Mouse (Mus musculus): Measurements from ENCODE around the gene Macrod2. TPM values are rescaled to one million over a fixed set of nuclear protein-coding genes. Genes with fewer than 3 reads are reported as not detected.

Gene Macrod2
- polyA plus RNA-seq, 1 experiment from 2014 or later, result 42.1 TPM

- no peaks in the 10 kb centered on the region for H3K9me3 ChIP-seq (ENCODE audit: control insufficient read depth, low read length)
- no peak for ATAC-seq (ENCODE audit: insufficient number of reproducible peaks, low FRiP score, low TSS enrichment, low read depth)
- peaks cover 7% of the 10 kb centered on the region for H3K4me1 ChIP-seq (ENCODE audit: control insufficient read depth, insufficient read depth, low read length)
- H3K27ac ChIP-seq (replicated peaks; ENCODE audit: low read depth, low read length), result no peak overlapping the region
- no peaks in the 10 kb centered on the region for H3K27me3 ChIP-seq (ENCODE audit: control insufficient read depth, insufficient read depth, low read length)
- no peak overlapping the region for H3K9ac ChIP-seq (ENCODE audit: low read length)
- WGBS, result 33% methylated on average over 8 of the region's 8 CpGs
- no peak overlapping the region for H3K4me2 ChIP-seq (ENCODE audit: low read depth, severe bottlenecking)
- peak; percentile 21 for DNase-seq (ENCODE audit: low spot score)
- H3K4me3 ChIP-seq (ENCODE audit: low read depth, low read length), result no peak overlapping the region
- no peaks in the 10 kb centered on the region for H3K36me3 ChIP-seq (ENCODE audit: control insufficient read depth, insufficient read depth, low read length)
Observed at GRCm38 (mm10) chr2:141825606-141826495, 1430.7 kb downstream of the Macrod2 start.

DNA sequence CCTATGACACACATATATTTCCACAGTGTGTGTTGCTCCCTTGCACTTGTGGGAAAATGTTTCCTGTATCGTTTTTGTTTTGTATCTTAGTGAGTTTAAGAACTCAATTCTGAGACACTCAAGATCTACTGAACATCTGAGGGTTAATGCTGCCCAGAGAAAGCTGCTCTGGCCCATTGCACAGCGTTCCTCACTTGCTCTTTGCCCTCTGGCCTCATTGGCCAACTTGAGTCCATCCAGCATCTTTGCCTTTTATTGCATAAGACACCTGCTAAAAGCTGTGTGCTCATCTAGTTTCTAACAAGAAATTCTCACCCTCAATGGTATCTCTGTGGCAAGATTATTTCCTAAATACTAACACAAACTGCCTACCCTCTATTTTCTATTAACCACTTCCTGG is 1435.4 kb downstream of the Macrod2 start:
- H3K9ac ChIP-seq (ENCODE audit: low read length), result no peak overlapping the region
- no peaks in the 10 kb centered on the region for H3K36me3 ChIP-seq (ENCODE audit: control insufficient read depth, insufficient read depth, low read length)
- ATAC-seq (ENCODE audit: insufficient number of reproducible peaks, low FRiP score, low TSS enrichment, low read depth), result no peak
- no peaks in the 10 kb centered on the region for H3K27me3 ChIP-seq (ENCODE audit: control insufficient read depth, insufficient read depth, low read length)
- no peaks in the 10 kb centered on the region for H3K9me3 ChIP-seq (ENCODE audit: control insufficient read depth, low read length)
- 79% methylated on average over 2 of the region's 2 CpGs for WGBS
- H3K4me3 ChIP-seq (ENCODE audit: low read depth, low read length), result no peak overlapping the region
- no peak overlapping the region for H3K27ac ChIP-seq (replicated peaks; ENCODE audit: low read depth, low read length)
- DNase-seq (ENCODE audit: low spot score), result no peak
- H3K4me2 ChIP-seq (ENCODE audit: low read depth, severe bottlenecking), result no peak overlapping the region
- H3K4me1 ChIP-seq (ENCODE audit: control insufficient read depth, insufficient read depth, low read length), result peaks cover 7% of the 10 kb centered on the region

DNA sequence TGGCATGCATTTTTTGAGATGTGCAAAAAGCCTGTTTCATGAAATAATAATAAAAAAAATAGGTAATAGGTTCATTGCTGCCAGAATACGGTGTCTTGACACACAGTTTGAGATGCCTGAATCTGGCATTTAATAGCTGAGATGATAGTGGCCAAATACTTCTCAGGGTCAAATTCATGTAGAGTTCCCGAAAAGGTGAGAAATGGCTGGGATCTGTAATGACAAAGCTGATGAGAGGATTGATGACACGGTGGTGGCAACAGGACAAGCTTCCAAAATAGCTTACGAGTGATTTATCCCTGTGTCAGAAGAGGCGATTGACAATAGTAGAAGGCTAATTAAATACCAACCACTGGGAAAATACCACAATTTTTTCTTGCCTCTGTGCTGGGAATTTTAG is 1436.4 kb downstream of the Macrod2 start:
- Histone ChIP-seq H3K4me1 (ENCODE audit: control insufficient read depth, insufficient read depth, low read length) (no peaks in the 10 kb centered on the region), H3K36me3 (ENCODE audit: control insufficient read depth, insufficient read depth, low read length) (no peaks in the 10 kb centered on the region), H3K4me2 (ENCODE audit: low read depth, severe bottlenecking) (no peak overlapping the region), H3K9me3 (ENCODE audit: control insufficient read depth, low read length) (no peaks in the 10 kb centered on the region), H3K27me3 (ENCODE audit: control insufficient read depth, insufficient read depth, low read length) (no peaks in the 10 kb centered on the region), H3K4me3 (ENCODE audit: low read depth, low read length) (no peak overlapping the region), H3K27ac (replicated peaks; ENCODE audit: low read depth, low read length) (no peak overlapping the region), H3K9ac (ENCODE audit: low read length) (no peak overlapping the region)
- no peak for ATAC-seq (ENCODE audit: insufficient number of reproducible peaks, low FRiP score, low TSS enrichment, low read depth)
- WGBS, result 84% methylated on average over 5 of the region's 5 CpGs
- no peak for DNase-seq (ENCODE audit: low spot score)

DNA sequence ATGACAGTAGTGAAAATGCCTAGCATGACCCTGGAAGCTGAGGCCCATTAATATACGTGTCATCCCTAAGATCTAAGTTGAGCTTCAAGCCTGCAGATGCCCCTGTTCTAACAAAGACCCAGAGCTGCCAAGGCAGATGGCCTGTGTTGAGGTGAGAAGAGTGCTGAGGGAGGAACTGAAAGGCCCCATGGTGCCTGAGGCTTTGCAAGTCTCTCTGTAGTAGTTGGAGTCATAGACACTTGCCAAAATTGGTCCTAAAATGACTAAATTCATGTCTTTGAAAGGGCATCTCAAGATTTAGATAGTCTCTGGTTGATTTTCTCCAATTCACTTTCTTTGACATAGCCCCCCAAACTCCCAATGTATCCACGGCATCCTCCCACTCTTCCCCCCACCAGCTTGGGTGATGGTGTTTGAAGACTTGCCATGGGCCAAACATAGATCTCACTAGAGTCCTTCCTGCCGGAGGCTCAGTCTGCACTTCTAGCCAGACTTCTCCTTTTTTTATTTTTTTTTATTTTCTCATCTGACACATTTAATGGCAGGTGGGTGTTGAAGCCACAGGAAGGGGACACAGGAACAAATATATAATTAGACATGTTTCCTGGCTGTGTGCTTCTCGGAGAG is 1439.2 kb downstream of the Macrod2 start:
- Histone ChIP-seq H3K4me3 (ENCODE audit: low read depth, low read length) (no peak overlapping the region), H3K36me3 (ENCODE audit: control insufficient read depth, insufficient read depth, low read length) (no peaks in the 10 kb centered on the region), H3K4me2 (ENCODE audit: low read depth, severe bottlenecking) (no peak overlapping the region), H3K9ac (ENCODE audit: low read length) (no peak overlapping the region), H3K27me3 (ENCODE audit: control insufficient read depth, insufficient read depth, low read length) (no peaks in the 10 kb centered on the region), H3K27ac (replicated peaks; ENCODE audit: low read depth, low read length) (no peak overlapping the region), H3K9me3 (ENCODE audit: control insufficient read depth, low read length) (no peaks in the 10 kb centered on the region), H3K4me1 (ENCODE audit: control insufficient read depth, insufficient read depth, low read length) (no peaks in the 10 kb centered on the region)
- ATAC-seq (ENCODE audit: insufficient number of reproducible peaks, low FRiP score, low TSS enrichment, low read depth) (no peak), DNase-seq (ENCODE audit: low spot score) (no peak)
- WGBS, result 81% methylated on average over 4 of the region's 4 CpGs

DNA sequence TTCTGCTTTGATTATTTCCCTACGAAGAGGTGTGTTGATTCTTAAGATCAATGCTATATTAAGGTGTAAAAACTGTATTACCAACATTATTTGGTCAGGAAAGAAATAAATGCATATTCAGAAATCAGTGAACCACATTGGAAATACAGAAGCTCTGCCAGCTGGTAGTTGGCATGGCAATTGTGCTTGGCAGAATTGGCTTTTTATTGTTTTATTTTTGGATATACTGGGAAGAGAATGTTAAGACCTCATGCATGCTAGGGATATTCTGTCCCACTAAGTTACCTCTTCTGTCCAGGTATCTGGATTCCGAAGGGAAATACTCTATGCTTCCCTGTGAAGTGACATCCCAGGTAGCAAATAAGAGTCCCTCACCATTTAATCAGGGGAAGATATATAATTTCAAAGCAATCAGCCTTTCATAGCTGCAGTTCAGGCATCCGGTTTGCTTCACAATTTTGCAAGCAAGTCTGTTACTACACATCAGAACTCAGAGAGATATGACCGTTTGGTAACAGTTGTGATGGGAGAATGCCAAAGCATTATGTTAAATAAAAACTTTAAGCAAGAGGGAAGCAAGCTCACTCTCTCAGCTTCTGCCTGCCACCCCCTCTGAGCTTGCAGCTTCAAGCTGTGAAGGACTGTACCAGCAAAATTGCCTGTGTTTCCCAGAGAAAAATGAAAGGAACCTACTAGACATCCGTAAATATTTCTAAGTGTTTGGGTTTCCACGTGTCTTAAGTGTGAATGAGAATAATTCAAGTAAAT is 1449.5 kb downstream of the Macrod2 start:
- Histone ChIP-seq H3K4me2 (ENCODE audit: low read depth, severe bottlenecking) (no peak overlapping the region), H3K4me1 (ENCODE audit: control insufficient read depth, insufficient read depth, low read length) (no peaks in the 10 kb centered on the region), H3K36me3 (ENCODE audit: control insufficient read depth, insufficient read depth, low read length) (no peaks in the 10 kb centered on the region), H3K9ac (ENCODE audit: low read length) (no peak overlapping the region), H3K9me3 (ENCODE audit: control insufficient read depth, low read length) (no peaks in the 10 kb centered on the region), H3K4me3 (ENCODE audit: low read depth, low read length) (no peak overlapping the region), H3K27me3 (ENCODE audit: control insufficient read depth, insufficient read depth, low read length) (no peaks in the 10 kb centered on the region), H3K27ac (replicated peaks; ENCODE audit: low read depth, low read length) (no peak overlapping the region)
- DNase-seq (ENCODE audit: low spot score) (no peak), ATAC-seq (ENCODE audit: insufficient number of reproducible peaks, low FRiP score, low TSS enrichment, low read depth) (no peak)
- 81% methylated on average over 6 of the region's 6 CpGs for WGBS

DNA sequence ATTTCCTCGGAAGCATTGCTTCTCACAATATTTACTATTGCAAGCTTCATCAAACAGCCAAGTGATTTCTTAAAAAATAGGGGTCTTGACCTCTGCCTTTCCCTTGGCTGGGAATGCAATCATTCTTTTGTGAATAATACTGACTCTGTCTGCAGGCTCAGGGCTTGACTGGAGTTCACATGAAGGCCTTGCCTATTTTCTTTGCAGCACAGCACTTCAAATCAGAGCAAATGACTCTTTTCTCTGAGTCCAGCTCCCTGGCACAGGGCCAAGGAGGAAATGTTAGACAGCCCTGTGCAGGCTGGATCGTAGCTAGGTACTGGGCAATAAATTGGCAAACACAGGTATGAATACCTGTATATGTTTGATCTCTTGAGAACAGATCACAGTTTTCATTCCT is 1464.1 kb downstream of the Macrod2 start:
- Histone ChIP-seq H3K9me3 (ENCODE audit: control insufficient read depth, low read length) (no peaks in the 10 kb centered on the region), H3K9ac (ENCODE audit: low read length) (no peak overlapping the region), H3K27ac (replicated peaks; ENCODE audit: low read depth, low read length) (no peak overlapping the region), H3K36me3 (ENCODE audit: control insufficient read depth, insufficient read depth, low read length) (no peaks in the 10 kb centered on the region), H3K27me3 (ENCODE audit: control insufficient read depth, insufficient read depth, low read length) (no peaks in the 10 kb centered on the region), H3K4me2 (ENCODE audit: low read depth, severe bottlenecking) (no peak overlapping the region), H3K4me3 (ENCODE audit: low read depth, low read length) (no peak overlapping the region), H3K4me1 (ENCODE audit: control insufficient read depth, insufficient read depth, low read length) (peaks cover 4% of the 10 kb centered on the region; the same call in 1 of the 2 replicates)
- WGBS, result 40% methylated on average over 2 of the region's 2 CpGs
- ATAC-seq (ENCODE audit: insufficient number of reproducible peaks, low FRiP score, low TSS enrichment, low read depth) (peak; percentile 47; the same call in 1 of the 2 replicates), DNase-seq (ENCODE audit: low spot score) (peak; percentile 41)

DNA sequence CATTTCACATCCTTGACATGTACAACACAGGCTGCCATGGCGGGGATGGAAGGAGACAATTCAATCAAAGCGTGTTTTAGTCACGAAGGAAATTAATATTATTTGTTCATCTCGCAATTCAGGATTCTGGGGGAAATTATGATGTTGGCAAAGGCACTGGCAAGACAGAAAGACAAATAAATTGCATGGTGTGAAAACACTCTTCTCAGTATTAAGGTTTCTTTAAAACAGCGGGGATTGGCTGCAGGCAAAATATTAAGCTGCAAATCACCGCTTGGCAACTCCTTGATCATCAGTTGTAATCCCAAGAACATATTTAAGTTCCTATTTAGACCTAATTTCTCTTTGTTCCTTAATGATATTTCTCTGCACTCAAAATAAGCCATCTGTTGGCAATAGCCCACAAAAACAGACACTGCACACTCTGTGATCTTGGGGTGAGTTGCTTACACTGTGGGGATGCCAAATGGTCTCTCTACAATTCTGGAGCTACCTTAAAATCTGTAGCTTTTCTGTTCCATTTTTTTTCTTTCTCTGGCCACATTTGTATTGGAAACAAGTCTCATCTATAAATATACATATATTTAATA is 1466.7 kb downstream of the Macrod2 start:
- Histone ChIP-seq H3K9ac (ENCODE audit: low read length) (no peak overlapping the region), H3K27ac (replicated peaks; ENCODE audit: low read depth, low read length) (no peak overlapping the region), H3K4me2 (ENCODE audit: low read depth, severe bottlenecking) (no peak overlapping the region), H3K4me3 (ENCODE audit: low read depth, low read length) (no peak overlapping the region), H3K27me3 (ENCODE audit: control insufficient read depth, insufficient read depth, low read length) (no peaks in the 10 kb centered on the region), H3K4me1 (ENCODE audit: control insufficient read depth, insufficient read depth, low read length) (peaks cover 4% of the 10 kb centered on the region; the same call in 1 of the 2 replicates), H3K9me3 (ENCODE audit: control insufficient read depth, low read length) (no peaks in the 10 kb centered on the region), H3K36me3 (ENCODE audit: control insufficient read depth, insufficient read depth, low read length) (no peaks in the 10 kb centered on the region)
- WGBS, result 76% methylated on average over 6 of the region's 6 CpGs
- no peak for DNase-seq (ENCODE audit: low spot score)
- no peak for ATAC-seq (ENCODE audit: insufficient number of reproducible peaks, low FRiP score, low TSS enrichment, low read depth)
